Mouse (Mus musculus) intestine, embryonic 16.5 days (tissue): Measurements from ENCODE around the gene Camta1. TPM values are rescaled to one million over a fixed set of nuclear protein-coding genes. Genes with fewer than 3 reads are reported as not detected.

ENCODE experiments used
- ATAC-seq: fragments of 200-750 bp; cut with Nextera tagmentation; 2 replicates; pipeline ENCODE4 v1.8.0; 2017; ENCODE audit warnings: moderate TSS enrichment, moderate library complexity
- H3K27ac ChIP-seq: fragments of 300-500 bp; sonication (generic); 2 replicates; pipeline ENCODE4 v1.5.1; 2014; ENCODE audit warnings: mild to moderate bottlenecking, low read length
- H3K27me3 ChIP-seq: fragments of 300-500 bp; sonication (generic); replicated peaks from 2 replicates; pipeline ENCODE4 v1.6.1; 2014; ENCODE audit warnings: low read length, control low read depth, mixed read lengths; ENCODE audit not compliant: control insufficient read depth, insufficient read depth
- H3K36me3 ChIP-seq: fragments of 300-500 bp; sonication (generic); 2 replicates; pipeline ENCODE4 v1.6.1; 2014; ENCODE audit warnings: low read length, control low read depth; ENCODE audit not compliant: control insufficient read depth, insufficient read depth
- H3K4me1 ChIP-seq: fragments of 300-500 bp; sonication (generic); 2 replicates; pipeline ENCODE4 v1.6.1; 2014; ENCODE audit warnings: low read length, control low read depth, mixed read lengths; ENCODE audit not compliant: control insufficient read depth, insufficient read depth
- H3K4me2 ChIP-seq: fragments of 300-500 bp; sonication (generic); 2 replicates; pipeline ENCODE4 v1.6.1; 2014; ENCODE audit warnings: low read depth, low read length, control low read depth
- H3K4me3 ChIP-seq: fragments of 300-500 bp; sonication (generic); 2 replicates; pipeline ENCODE4 v1.5.1; 2014; ENCODE audit warnings: mild to moderate bottlenecking, low read length
- H3K9ac ChIP-seq: fragments of 300-500 bp; sonication (generic); 2 replicates; pipeline ENCODE4 v1.6.1; 2014; ENCODE audit warnings: low read depth, low read length
- H3K9me3 ChIP-seq: fragments of 300-500 bp; sonication (generic); 2 replicates; pipeline ENCODE4 v1.6.1; 2016; ENCODE audit warnings: low read length, control low read depth; ENCODE audit not compliant: control insufficient read depth
- WGBS: fragments of 180-500 bp; shearing (Covaris S2); extraction: QIAGEN DNeasy Blood & Tissue Kit; methylation state at CpG from one replicate; pipeline ENCODE4 v1.1.7; 2014; 5-methylcytosine and 5-hydroxymethylcytosine counted together
- polyA plus RNA-seq: library from polyadenylated mRNA; unstranded; fragments of >200 nt; fragmentation: Nextera tagmentation; extraction: Ambion mirVana; gene quantifications from 2 replicates; pipeline ENCODE4 v1.2.1, GENCODE M21; 2015

The Camta1 gene
- polyA plus RNA-seq, 1 experiment from 2014 or later = 69.1 TPM

- no peaks in the 10 kb centered on the region for H3K36me3 ChIP-seq
- H3K9ac ChIP-seq = no peak overlapping the region
- no peak overlapping the region for H3K4me3 ChIP-seq
- H3K4me2 ChIP-seq = no peak overlapping the region
- no peak for ATAC-seq
- H3K27me3 ChIP-seq = no peaks in the 10 kb centered on the region
- no peak overlapping the region for H3K27ac ChIP-seq
- WGBS = 50% methylated on average over 8 of the region's 8 CpGs
- H3K4me1 ChIP-seq = peaks cover 17% of the 10 kb centered on the region
- peaks cover 5% of the 10 kb centered on the region; the same call in 1 of the 2 replicates for H3K9me3 ChIP-seq
These were observed 452.9 kb downstream of the Camta1 start for GRCm38 (mm10) chr4:151408811-151409210.

DNA sequence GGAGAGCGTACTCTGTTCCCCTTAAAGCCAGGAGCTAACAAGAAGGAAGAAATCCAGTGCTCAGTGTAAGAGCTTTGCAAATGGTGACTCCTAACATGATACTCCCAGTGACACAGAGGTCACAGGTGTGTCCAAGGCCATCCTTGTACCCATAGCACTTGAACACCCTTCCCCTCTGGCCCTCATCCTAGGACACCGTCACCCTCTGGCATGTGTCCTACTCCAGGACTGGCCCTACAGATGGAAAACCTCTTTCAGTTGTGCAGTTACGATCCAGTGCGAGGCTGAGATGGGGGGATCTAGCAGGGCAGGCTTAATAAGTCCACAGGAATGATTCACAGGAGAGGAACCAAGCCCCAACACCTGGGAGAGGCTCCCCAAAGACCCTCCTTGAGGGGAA, 453.4 kb downstream of the Camta1 start:
- peaks cover 5% of the 10 kb centered on the region; the same call in 1 of the 2 replicates for H3K9me3 ChIP-seq
- no peaks in the 10 kb centered on the region for H3K27me3 ChIP-seq
- H3K27ac ChIP-seq = no peak overlapping the region
- ATAC-seq = no peak
- peaks cover 17% of the 10 kb centered on the region for H3K4me1 ChIP-seq
- H3K36me3 ChIP-seq = no peaks in the 10 kb centered on the region
- no peak overlapping the region for H3K4me2 ChIP-seq
- no peak overlapping the region for H3K9ac ChIP-seq
- H3K4me3 ChIP-seq = no peak overlapping the region
- WGBS = 85% methylated on average over 4 of the region's 4 CpGs

- H3K4me3 ChIP-seq = no peak overlapping the region
- no peak overlapping the region for H3K9ac ChIP-seq
- H3K4me1 ChIP-seq = peaks cover 12% of the 10 kb centered on the region
- 99% methylated on average over 2 of the region's 2 CpGs for WGBS
- H3K27me3 ChIP-seq = no peaks in the 10 kb centered on the region
- no peak overlapping the region for H3K4me2 ChIP-seq
- H3K27ac ChIP-seq = no peak overlapping the region
- no peak for ATAC-seq
- no peaks in the 10 kb centered on the region for H3K36me3 ChIP-seq
- H3K9me3 ChIP-seq = peaks cover 5% of the 10 kb centered on the region; the same call in 1 of the 2 replicates
These were observed 454.5 kb downstream of the Camta1 start for GRCm38 (mm10) chr4:151407129-151407528.

DNA sequence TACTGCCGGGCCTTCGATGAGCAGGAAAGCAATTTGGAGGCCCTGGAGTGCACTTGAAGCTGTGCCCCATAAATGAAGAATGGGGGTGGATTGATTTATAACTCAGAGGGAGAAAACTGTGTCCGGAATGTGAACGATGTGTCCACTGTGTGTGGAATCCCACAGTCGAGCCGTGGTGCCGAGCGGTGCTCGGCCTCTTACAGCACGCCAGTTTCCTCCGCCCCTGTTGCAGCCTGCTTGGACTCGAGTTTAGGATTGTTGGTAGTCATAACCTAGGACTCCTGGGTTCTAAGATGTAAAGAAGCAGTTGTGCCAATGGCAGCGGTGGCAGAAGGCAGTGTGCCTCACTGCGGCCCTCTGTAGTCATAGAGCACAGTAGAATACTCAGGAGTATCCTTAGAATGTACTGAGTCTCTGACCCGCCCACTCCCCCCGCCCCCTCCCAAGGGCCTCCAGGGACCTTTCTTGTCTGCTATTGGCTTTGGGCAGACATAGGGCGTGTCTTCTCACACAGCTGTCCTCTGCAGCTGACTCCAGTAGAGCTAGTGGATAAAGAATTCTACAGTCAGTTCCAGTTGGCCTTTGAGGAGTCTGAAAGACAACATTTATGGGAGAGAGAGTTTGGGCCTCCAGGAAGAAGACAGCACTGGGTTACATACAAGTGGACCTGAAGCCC, 457.0 kb downstream of the Camta1 start:
- 43% methylated on average over 17 of the region's 17 CpGs for WGBS
- peak; percentile 73; the same call in 1 of the 2 replicates for ATAC-seq
- peaks cover 5% of the 10 kb centered on the region; the same call in 1 of the 2 replicates for H3K9me3 ChIP-seq
- 0 out of 2 replicates have a peak overlapping the region, but pooled peaks have one; percentile 6 for H3K4me2 ChIP-seq
- no peaks in the 10 kb centered on the region for H3K27me3 ChIP-seq
- H3K27ac ChIP-seq = no peak overlapping the region
- H3K4me1 ChIP-seq = 0 out of 2 replicates have a peak, but pooled peaks cover 3% of the 10 kb centered on the region
- H3K36me3 ChIP-seq = no peaks in the 10 kb centered on the region
- no peak overlapping the region for H3K4me3 ChIP-seq
- no peak overlapping the region for H3K9ac ChIP-seq

GRCm38 (mm10) chr4:151401685-151402397, 459.8 kb downstream of the Camta1 start:
- WGBS = 84% methylated on average over 22 of the region's 22 CpGs
- no peak overlapping the region for H3K4me3 ChIP-seq

DNA sequence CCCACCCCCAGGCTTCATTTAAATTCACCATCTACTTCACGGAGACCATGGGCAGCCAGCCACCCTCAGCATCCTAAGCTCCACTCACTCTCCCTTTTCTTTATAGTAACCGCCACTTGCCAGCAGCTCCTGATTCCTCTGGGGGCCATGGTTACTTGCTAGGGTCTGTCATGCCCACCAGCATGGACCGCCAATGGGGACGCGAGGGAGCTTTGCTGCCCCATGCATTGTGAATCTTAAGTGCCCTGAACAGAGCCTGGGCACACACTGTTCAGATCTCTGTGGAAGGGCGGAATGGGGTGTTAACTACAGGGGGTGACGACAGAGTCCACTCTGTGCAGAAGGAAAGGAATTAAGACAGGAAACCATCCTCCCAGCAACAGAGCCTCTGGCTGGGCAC, 465.1 kb downstream of the Camta1 start:
- Histone ChIP-seq H3K4me3 (no peak overlapping the region), H3K9ac (no peak overlapping the region), H3K4me2 (no peak overlapping the region), H3K36me3 (no peaks in the 10 kb centered on the region), H3K4me1 (no peaks in the 10 kb centered on the region), H3K9me3 (no peaks in the 10 kb centered on the region), H3K27ac (no peak overlapping the region), H3K27me3 (no peaks in the 10 kb centered on the region)
- no peak for ATAC-seq
- 75% methylated on average over 7 of the region's 7 CpGs for WGBS

More at GRCm38 (mm10) chr4:151401685-151402397, 459.8 kb downstream of the Camta1 start:
- Histone ChIP-seq H3K4me1 (0 out of 2 replicates have a peak, but pooled peaks cover 3% of the 10 kb centered on the region), H3K27me3 (no peaks in the 10 kb centered on the region), H3K27ac (no peak overlapping the region), H3K36me3 (no peaks in the 10 kb centered on the region), H3K4me2 (no peak overlapping the region), H3K9me3 (no peaks in the 10 kb centered on the region), H3K9ac (no peak overlapping the region)
- no peak for ATAC-seq

DNA sequence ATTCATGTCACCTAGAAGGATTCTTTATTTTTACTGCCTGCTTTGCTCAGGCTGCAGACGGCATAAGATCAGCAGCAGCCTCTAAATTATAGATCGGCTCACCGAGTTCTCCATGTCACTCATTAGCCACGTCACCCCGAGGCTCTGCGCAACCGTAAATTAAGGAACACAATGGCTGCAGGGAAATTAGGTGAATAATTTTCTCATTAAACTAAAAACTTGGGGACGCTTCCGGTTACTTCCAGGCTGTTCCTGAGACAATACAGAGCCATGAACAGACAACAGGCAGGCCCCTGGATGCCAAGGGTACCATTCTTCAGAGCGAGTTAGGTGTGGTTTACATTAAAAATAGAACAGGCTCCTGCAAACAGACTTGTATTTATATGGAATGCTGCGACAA, 472.3 kb downstream of the Camta1 start:
- Histone ChIP-seq H3K36me3 (no peaks in the 10 kb centered on the region), H3K4me1 (peaks cover 4% of the 10 kb centered on the region; the same call in 1 of the 2 replicates), H3K27me3 (0 out of 2 replicates have a peak, but pooled peaks cover 2% of the 10 kb centered on the region), H3K9ac (no peak overlapping the region), H3K4me2 (no peak overlapping the region), H3K27ac (no peak overlapping the region), H3K9me3 (no peaks in the 10 kb centered on the region), H3K4me3 (no peak overlapping the region)
- ATAC-seq = no peak
- 60% methylated on average over 11 of the region's 11 CpGs for WGBS

- ATAC-seq = peak; percentile 58
- Histone ChIP-seq H3K4me3 (peak overlapping the region; percentile 55), H3K27ac (no peak overlapping the region), H3K4me1 (peaks cover 4% of the 10 kb centered on the region; the same call in 1 of the 2 replicates), H3K9me3 (no peaks in the 10 kb centered on the region), H3K4me2 (peak overlapping the region; percentile 84), H3K27me3 (0 out of 2 replicates have a peak, but pooled peaks cover 2% of the 10 kb centered on the region), H3K36me3 (no peaks in the 10 kb centered on the region), H3K9ac (peak overlapping the region; percentile 69)
- under 1% methylated on average over 24 of the region's 24 CpGs for WGBS
These were observed 474.8 kb downstream of the Camta1 start for GRCm38 (mm10) chr4:151386701-151387451.
